Mouse (Mus musculus) adrenal gland, postnatal 25 days (tissue): ENCODE measurements around the gene Slc7a15. TPM values are rescaled to one million over a fixed set of nuclear protein-coding genes. Genes with fewer than 3 reads are reported as not detected.

Experiments used
- DNase-seq: peaks from one replicate; pipeline ENCODE4 v3.0.0; 2021; ENCODE audit warnings: mixed read lengths
- total RNA-seq: library from RNA; stranded (reverse); gene quantifications from 2 replicates; pipeline ENCODE4 v1.2.3, GENCODE M21; 2021

The Slc7a15 gene
- total RNA-seq, 1 experiment from 2014 or later, result not detected

DNA sequence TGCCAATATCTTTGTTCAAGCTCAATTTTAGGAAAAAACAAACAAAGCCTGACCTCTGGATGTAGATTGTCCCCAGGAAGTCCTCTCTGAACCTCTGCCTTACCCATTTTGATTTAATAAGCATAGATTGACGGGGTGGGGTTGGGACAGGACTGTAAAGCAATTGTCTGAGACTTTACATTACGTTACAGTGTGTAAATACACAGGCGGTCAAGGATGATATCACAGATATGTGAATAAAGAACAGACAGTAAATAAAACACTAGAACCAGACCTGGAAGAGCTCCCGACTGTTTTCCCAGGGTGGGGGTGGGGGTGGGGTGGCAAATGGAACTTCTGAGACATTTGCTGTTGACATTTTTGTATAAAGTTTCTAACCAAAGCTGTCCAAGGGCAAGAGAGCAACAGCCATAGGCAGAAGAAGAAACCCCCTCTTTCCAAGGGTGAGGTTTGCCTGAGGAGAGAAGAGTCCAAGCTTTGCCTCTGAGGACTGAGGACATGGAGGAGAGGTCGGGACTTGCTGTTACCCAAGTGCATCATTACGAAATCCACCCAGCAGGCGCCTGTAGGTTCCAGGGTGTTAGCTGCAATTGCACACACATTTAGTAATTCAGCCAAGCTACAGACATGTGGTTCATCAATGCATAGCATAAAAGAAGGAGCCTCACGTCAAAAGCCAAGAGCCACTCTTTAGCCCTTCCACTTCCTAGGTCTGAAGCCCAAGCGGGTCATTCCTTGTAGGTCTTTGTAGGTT is 91.7 kb downstream of the Slc7a15 start:
- DNase-seq, result no peak

- no peak for DNase-seq
Observed at GRCm38 (mm10) chr12:8504131-8504530, 94.7 kb downstream of the Slc7a15 start.

DNA sequence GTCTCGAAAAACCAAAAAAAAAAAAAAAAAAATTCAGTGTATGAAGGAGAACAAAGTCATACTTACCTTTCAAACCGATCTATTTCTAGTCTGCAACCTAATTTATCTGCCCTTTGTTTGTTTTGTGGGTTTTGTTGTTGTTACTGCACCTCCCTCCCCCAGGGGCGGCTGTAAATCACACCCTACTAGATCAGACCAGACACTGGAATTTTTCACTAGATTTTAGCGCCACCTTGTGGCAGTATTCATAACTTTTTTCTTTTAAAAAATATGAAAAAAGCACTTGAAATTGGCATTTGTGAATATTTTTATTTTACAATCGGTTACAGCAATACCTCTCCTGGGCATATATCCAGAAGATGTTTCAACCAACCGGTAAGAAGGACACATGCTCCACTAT is 96.3 kb downstream of the Slc7a15 start:
- DNase-seq, result peak; percentile 40

GRCm38 (mm10) chr12:8501571-8502305 is 97.1 kb downstream of the Slc7a15 start:
- DNase-seq, result no peak

GRCm38 (mm10) chr12:8500597-8501570 is 98.0 kb downstream of the Slc7a15 start:
- DNase-seq, result no peak

DNA sequence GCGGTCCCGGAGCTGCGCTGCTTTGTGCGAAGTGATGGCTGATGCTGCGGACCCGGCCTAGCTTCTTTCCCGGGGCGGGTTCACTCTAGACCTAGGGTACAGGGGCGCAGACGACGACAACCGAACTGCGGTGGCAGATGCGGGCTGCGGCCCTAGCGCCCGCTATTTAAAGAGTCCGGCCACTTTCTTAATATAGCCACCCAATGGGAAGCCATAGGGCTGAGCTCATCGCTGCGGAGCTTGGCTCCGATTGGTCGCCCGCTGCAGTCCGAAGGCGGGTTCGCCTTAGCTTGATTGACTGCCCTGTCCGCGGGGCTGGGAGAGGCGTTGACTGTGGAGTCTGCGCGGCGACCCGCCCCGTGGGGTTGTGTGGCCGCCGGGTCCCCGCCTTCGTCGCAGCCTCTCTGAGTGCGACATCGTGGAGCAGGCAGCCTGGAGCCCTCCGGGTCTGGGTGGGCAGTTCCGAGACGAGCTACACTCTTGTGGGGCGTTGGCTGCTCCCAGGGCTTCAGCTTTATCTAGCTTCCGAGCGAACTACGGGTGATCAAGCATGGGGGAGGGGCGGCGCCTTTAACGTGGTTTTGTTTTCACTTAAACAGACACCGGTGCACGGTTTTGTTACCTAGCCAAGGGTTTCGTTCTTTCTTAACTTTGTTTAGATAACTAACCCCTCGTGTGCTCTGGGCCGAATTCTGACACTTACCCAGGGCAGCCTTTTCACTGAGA is 98.8 kb downstream of the Slc7a15 start, which contains the start of gene Rhob:
Rhob (minus strand) TSS at position 139 of the 726 bp plus-strand sequence.
- peak; percentile 95 for DNase-seq

- peak; percentile 53 for DNase-seq
Observed at GRCm38 (mm10) chr12:8499001-8499870, 99.6 kb downstream of the Slc7a15 start.

GRCm38 (mm10) chr12:8498591-8499000 is 100.3 kb downstream of the Slc7a15 start:
- DNase-seq, result peak; percentile 58

DNA sequence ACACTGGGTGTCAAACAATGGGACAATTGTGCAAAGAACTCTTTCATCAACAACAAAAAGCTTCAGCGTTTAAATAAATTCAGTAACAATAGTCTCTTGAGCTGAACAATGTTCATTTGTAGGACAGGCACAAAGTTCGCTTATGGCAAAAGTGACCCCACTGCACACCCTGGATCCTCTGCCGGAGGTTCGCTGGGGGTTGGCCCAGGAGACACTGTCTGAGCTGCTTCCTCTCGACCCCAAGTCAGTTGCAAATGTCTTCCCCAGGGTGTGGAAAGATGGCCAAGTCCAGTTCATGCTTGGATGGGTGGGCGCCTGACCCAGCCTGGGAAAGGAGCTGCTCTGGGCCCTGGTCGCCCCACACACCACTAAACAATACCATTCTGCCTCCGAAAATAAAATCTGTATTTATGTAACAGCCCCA is 100.7 kb downstream of the Slc7a15 start:
- DNase-seq, result no peak

- no peak for DNase-seq
Observed at GRCm38 (mm10) chr12:8497314-8497706, 101.6 kb downstream of the Slc7a15 start.

DNA sequence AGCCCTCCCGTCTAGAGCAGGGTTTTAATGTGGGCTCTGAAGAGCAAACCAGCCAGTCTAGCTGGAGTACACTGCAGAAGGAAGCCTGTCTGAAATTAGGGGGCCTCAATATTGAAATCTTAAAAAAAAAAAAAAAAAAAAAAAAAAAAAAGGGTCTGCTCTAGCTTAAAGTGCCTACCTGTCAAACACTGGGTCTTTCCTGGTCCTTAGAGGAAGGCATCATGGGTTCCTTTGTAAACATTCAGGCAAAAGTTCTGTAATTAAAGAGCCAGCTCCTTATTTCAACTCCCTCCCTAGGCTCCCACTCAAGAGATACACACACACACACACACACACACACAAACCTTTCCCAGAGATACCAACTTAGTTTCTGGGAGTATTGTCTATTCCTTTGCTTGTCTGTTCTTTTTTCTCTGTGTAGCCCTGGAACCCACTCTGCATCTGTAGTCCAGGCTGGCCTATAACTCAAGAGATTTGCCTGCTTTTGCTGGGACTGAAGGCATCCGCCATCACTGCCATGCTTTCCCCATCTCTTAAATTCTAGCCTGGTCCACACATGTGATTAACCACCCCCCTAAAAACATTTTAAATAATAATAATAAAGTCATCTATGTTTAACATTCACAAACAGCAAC is 102.1 kb downstream of the Slc7a15 start:
- DNase-seq, result no peak

- DNase-seq, result peak; percentile 49
Observed at GRCm38 (mm10) chr12:8495881-8496678, 102.8 kb downstream of the Slc7a15 start.

DNA sequence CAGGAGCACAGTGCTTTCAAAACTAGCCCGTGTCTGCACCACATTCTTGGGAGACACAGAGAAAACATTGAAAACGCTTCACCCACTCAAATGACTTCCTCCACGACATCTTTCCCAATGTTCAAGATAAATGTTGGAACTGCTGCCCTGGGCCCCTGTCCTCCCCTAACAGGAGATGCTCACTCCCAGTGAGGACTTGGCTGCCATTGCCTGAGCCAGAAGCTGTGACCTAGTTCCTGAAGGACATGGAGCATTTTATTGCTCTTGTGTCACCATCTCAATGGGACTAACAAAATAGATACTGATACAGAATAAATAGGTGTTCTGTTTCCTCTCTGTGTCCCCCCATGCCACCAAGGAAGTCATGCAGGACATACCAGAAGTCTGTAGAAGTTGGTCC is 104.2 kb downstream of the Slc7a15 start:
- DNase-seq, result no peak

GRCm38 (mm10) chr12:8493386-8493785 is 105.5 kb downstream of the Slc7a15 start:
- DNase-seq, result no peak

- no peak for DNase-seq
Observed at GRCm38 (mm10) chr12:8489098-8489497, 109.8 kb downstream of the Slc7a15 start.

GRCm38 (mm10) chr12:8488652-8488980 is 110.2 kb downstream of the Slc7a15 start:
- no peak for DNase-seq

GRCm38 (mm10) chr12:8487959-8488651 is 110.8 kb downstream of the Slc7a15 start:
- DNase-seq, result peak; percentile 92

GRCm38 (mm10) chr12:8487281-8487680 is 111.6 kb downstream of the Slc7a15 start:
- no peak for DNase-seq

DNA sequence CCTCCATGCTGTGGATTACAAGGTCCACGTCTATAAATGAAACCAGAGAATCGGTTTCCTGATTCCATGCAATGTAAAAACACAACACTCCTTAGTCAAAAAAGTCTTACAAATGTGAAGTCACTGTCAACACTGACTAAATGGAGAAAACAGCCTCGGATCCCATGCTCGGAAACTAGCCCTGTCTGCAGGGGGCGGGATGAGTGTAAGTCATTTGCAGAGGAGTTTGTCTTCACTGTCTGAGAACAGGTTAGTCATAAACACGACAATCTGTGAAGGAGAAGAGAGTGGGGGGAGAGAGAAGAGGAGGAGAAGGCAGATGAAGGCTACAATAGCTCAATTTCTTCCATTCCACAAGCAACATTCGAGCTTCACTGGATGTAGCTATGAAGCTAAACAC is 113.6 kb downstream of the Slc7a15 start:
- no peak for DNase-seq
